Mouse (Mus musculus) CH12.LX (cell line): ENCODE data around the gene Fbxl17. TPM values are rescaled to one million over a fixed set of nuclear protein-coding genes. Genes with fewer than 3 reads are reported as not detected.
A peak's percentile ranks its signal among the peaks of the same experiment; 100 is the strongest.

Experiments used
- DNase-seq: peaks from one replicate; pipeline ENCODE4 v3.0.0-alpha.2; 2013; ENCODE audit errors: extremely low read depth
- H3K27ac ChIP-seq: 2 replicates; pipeline ENCODE4 v1.5.1; 2012; ENCODE audit warnings: low read depth, mild to moderate bottlenecking, control low read depth, moderate library complexity; ENCODE audit not compliant: insufficient read depth
- H3K27me3 ChIP-seq: replicated peaks from 2 replicates; pipeline ENCODE3; 2012; ENCODE audit warnings: inconsistent platforms
- H3K36me3 ChIP-seq, 2 experiments: replicated peaks in 1 of 2; 2 replicates each; pipeline versions ENCODE3 to v1.6.1; 2012; ENCODE audit warnings: inconsistent platforms in 1 of 2, low read length in 1 of 2, mild to moderate bottlenecking in 1 of 2, mixed read lengths in 1 of 2, moderate library complexity in 1 of 2; ENCODE audit not compliant: control insufficient read depth in 1 of 2, insufficient read depth in 1 of 2
- H3K4me1 ChIP-seq, 2 experiments: 2 replicates each; pipeline ENCODE4 v1.6.1; 2012; ENCODE audit warnings: inconsistent platforms in 1 of 2, moderate library complexity in 1 of 2; ENCODE audit not compliant: insufficient read depth in 2 of 2, control insufficient read depth in 1 of 2
- H3K4me2 ChIP-seq: 2 replicates; pipeline ENCODE4 v1.6.1; 2012; ENCODE audit warnings: low read depth, mild to moderate bottlenecking, control low read depth; ENCODE audit not compliant: poor library complexity, insufficient read depth, severe bottlenecking
- H3K4me3 ChIP-seq, 3 experiments: fragments of 150-350 bp in 1 of 3; sonication (generic) in 1 of 3; replicated peaks in 1 of 3; 2 replicates each; pipeline versions ENCODE3 to v1.5.1; 2011 to 2012; ENCODE audit warnings: low read depth in 2 of 3, low read length in 2 of 3, mild to moderate bottlenecking in 2 of 3, moderate library complexity in 2 of 3, control low read depth in 1 of 3, improper control_type of control experiment in 1 of 3, inconsistent platforms in 1 of 3, mixed read lengths in 1 of 3; ENCODE audit not compliant: poor library complexity in 1 of 3
- H3K79me2 ChIP-seq: replicated peaks from 2 replicates; pipeline ENCODE4 v1.6.1; 2012; ENCODE audit warnings: mild to moderate bottlenecking, moderate library complexity; ENCODE audit not compliant: control insufficient read depth, poor library complexity, insufficient read depth, severe bottlenecking; ENCODE audit errors: extremely low read depth
- H3K9ac ChIP-seq: 2 replicates; pipeline ENCODE4 v1.6.1; 2012; ENCODE audit warnings: low read depth, mild to moderate bottlenecking, control low read depth, moderate library complexity; ENCODE audit not compliant: insufficient read depth
- H3K9me3 ChIP-seq: replicated peaks from 2 replicates; pipeline ENCODE3; 2012; ENCODE audit warnings: low read length, inconsistent platforms, mixed read lengths
- BHLHE40 ChIP-seq: IDR thresholded peaks from 2 replicates; pipeline ENCODE4 v1.6.1; 2011; ENCODE audit warnings: mild to moderate bottlenecking, low read depth, low read length, improper control_type of control experiment
- CHD2 ChIP-seq: IDR thresholded peaks from 2 replicates; pipeline ENCODE4 v1.6.1; 2011; ENCODE audit warnings: low read length, improper control_type of control experiment
- CTCF ChIP-seq, 2 experiments: IDR thresholded peaks in 1 of 2; conservative IDR thresholded peaks in 1 of 2; 2 replicates each; pipeline ENCODE4 v1.5.1; 2011 to 2012; ENCODE audit warnings: low read depth in 2 of 2, low read length in 2 of 2, improper control_type of control experiment in 1 of 2, inconsistent platforms in 1 of 2, mild to moderate bottlenecking in 1 of 2, moderate library complexity in 1 of 2
- ELF1 ChIP-seq: IDR thresholded peaks from 2 replicates; pipeline ENCODE4 v1.6.1; 2014; ENCODE audit warnings: low read depth, mild to moderate bottlenecking, inconsistent platforms, low read length, improper control_type of control experiment
- EP300 ChIP-seq: IDR thresholded peaks from 2 replicates; pipeline ENCODE4 v1.6.1; 2011; ENCODE audit warnings: low read length, improper control_type of control experiment
- ETS1 ChIP-seq: conservative IDR thresholded peaks from 2 replicates; pipeline ENCODE4 v1.6.1; 2012; ENCODE audit warnings: low read depth, mild to moderate bottlenecking, inconsistent platforms, low read length, improper control_type of control experiment, moderate library complexity
- HCFC1 ChIP-seq: IDR thresholded peaks from 2 replicates; pipeline ENCODE4 v1.6.1; 2012; ENCODE audit warnings: low read depth, mild to moderate bottlenecking, inconsistent platforms, low read length, improper control_type of control experiment
- JUND ChIP-seq: conservative IDR thresholded peaks from 2 replicates; pipeline ENCODE4 v1.6.1; 2011; ENCODE audit warnings: low read depth, low read length, improper control_type of control experiment
- KAT2A ChIP-seq: IDR thresholded peaks from 2 replicates; pipeline ENCODE4 v1.6.1; 2012; ENCODE audit warnings: low read length, improper control_type of control experiment, inconsistent platforms; ENCODE audit not compliant: insufficient replicate concordance
- MAFK ChIP-seq: IDR thresholded peaks from 2 replicates; pipeline ENCODE4 v1.6.1; 2011; ENCODE audit warnings: low read length, improper control_type of control experiment; ENCODE audit not compliant: insufficient replicate concordance
- MAZ ChIP-seq: IDR thresholded peaks from 2 replicates; pipeline ENCODE4 v1.6.1; 2012; ENCODE audit warnings: low read depth, mild to moderate bottlenecking, inconsistent platforms, low read length, improper control_type of control experiment, moderate library complexity
- MYC ChIP-seq: IDR thresholded peaks from 2 replicates; pipeline ENCODE4 v1.6.1; 2011; ENCODE audit warnings: low read depth, mild to moderate bottlenecking, improper control_type of control experiment, low read length
- NRF1 ChIP-seq: IDR thresholded peaks from 2 replicates; pipeline ENCODE4 v1.6.1; 2014; ENCODE audit warnings: low read depth, mild to moderate bottlenecking, inconsistent platforms, low read length, improper control_type of control experiment, moderate library complexity
- POLR2A ChIP-seq: IDR thresholded peaks from 2 replicates; pipeline ENCODE4 v1.6.1; 2011; ENCODE audit warnings: low read depth, mild to moderate bottlenecking, improper control_type of control experiment, low read length
- SIN3A ChIP-seq: IDR thresholded peaks from 2 replicates; pipeline ENCODE4 v1.6.1; 2012; ENCODE audit warnings: low read length, improper control_type of control experiment, inconsistent platforms
- SMC3 ChIP-seq: IDR thresholded peaks from 2 replicates; pipeline ENCODE4 v1.6.1; 2011; ENCODE audit warnings: low read depth, low read length, improper control_type of control experiment
- TCF12 ChIP-seq: IDR thresholded peaks from 2 replicates; pipeline ENCODE4 v1.6.1; 2014; ENCODE audit warnings: low read depth, mild to moderate bottlenecking, inconsistent platforms, low read length, improper control_type of control experiment
- USF1 ChIP-seq: IDR thresholded peaks from 2 replicates; pipeline ENCODE4 v1.6.1; 2014; ENCODE audit warnings: low read depth, mild to moderate bottlenecking, inconsistent platforms, low read length, improper control_type of control experiment
- USF2 ChIP-seq: conservative IDR thresholded peaks from 2 replicates; pipeline ENCODE4 v1.6.1; 2011; ENCODE audit warnings: low read depth, low read length, improper control_type of control experiment
- ZC3H11A ChIP-seq: IDR thresholded peaks from 2 replicates; pipeline ENCODE4 v1.6.1; 2012; ENCODE audit warnings: low read depth, mild to moderate bottlenecking, inconsistent platforms, low read length, improper control_type of control experiment
- ZMIZ1 ChIP-seq: IDR thresholded peaks from 2 replicates; pipeline ENCODE4 v1.6.1; 2012; ENCODE audit warnings: low read depth, mild to moderate bottlenecking, inconsistent platforms, low read length, improper control_type of control experiment
- dilution Hi-C: fragments of 300-500 bp; cut with MboI; formaldehyde crosslinking; loops from 2 replicates; pipeline ENCODE4 v1.14.3; 2020; ENCODE audit warnings: low sequenced_read_pairs; ENCODE audit not compliant: extremely low pct_unique_long_range_greater_than_20kb, extremely low pct_ligation_motif_present
- in situ Hi-C: fragments of 300-500 bp; cut with MboI; formaldehyde crosslinking; loops from 3 replicates; pipeline ENCODE4 v1.14.3; 2019; ENCODE audit warnings: low sequenced_read_pairs, low pct_ligation_motif_present, low pct_unique_long_range_greater_than_20kb, mixed read lengths
- polyA plus RNA-seq: library from polyadenylated mRNA; unstranded; fragments of >175 nt; gene quantifications from 2 replicates; pipeline ENCODE4 v1.2.1, GENCODE M21; 2012; ENCODE audit warnings: low read depth; ENCODE audit not compliant: insufficient read length
- total RNA-seq, 2 experiments: library from RNA; depleted of rRNA; stranded (reverse); fragments of 300-350 nt in 1 of 2; fragments of >200 nt in 1 of 2; gene quantifications; 2 replicates each; pipeline ENCODE4 v1.2.3; 2012 to 2014

The Fbxl17 gene
- total and polyA plus RNA-seq, 3 experiments, result 4.0 to 6.9 (median 4.3) TPM

DNA sequence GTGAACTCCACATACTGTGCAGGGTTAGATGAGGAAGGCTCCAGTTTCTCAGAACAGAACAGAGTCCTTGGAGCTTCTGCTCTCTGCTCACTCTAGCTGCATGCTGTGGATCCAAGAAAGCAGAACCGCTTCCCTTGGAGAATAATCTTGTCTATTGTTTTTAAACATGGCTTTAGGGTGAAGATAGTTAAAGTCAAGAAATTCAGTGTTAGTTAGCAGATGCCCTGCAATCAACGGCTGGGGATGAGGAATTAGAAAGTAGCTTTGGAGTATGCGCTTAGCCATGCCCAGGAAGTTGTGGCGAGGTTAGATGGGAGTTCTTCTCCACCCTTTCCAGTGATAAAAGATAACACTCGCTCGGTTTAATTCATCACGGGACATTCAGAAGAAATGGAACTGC is 306.6 kb downstream of the Fbxl17 start:
- no peak overlapping the region for H3K4me2 ChIP-seq
- TF ChIP-seq ZC3H11A (no peak), MAFK (no peak)
- DNase-seq, result no peak
- no peaks in the 10 kb centered on the region for H3K79me2 ChIP-seq
- dilution Hi-C loops, result no loop called here
- H3K27me3 ChIP-seq, result no peaks in the 10 kb centered on the region
- no peak overlapping the region for H3K27ac ChIP-seq
- H3K4me1 ChIP-seq, result peaks cover 3 to 13% of the 10 kb centered on the region in 2 experiments; a peak in 3 of 4 replicates
- no peak overlapping the region for H3K9ac ChIP-seq
- H3K4me3 ChIP-seq, result no peak overlapping the region
- H3K36me3 ChIP-seq, result peaks cover 0 to 2% of the 10 kb centered on the region in 2 experiments
- in situ Hi-C loops, result no loop called here
- H3K9me3 ChIP-seq, result no peaks in the 10 kb centered on the region

- no peaks in the 10 kb centered on the region for H3K27me3 ChIP-seq
- no peak for DNase-seq
Measured at GRCm38 (mm10) chr17:63191345-63191744, 308.5 kb downstream of the Fbxl17 start.

GRCm38 (mm10) chr17:63189274-63189673 is 310.5 kb downstream of the Fbxl17 start:
- TF ChIP-seq USF1 (no peak), SIN3A (no peak)
- TF ChIP-seq, all 38 proteins: peak for 0
- Histone ChIP-seq H3K27ac (no peak overlapping the region), H3K9me3 (no peaks in the 10 kb centered on the region), H3K79me2 (no peaks in the 10 kb centered on the region), H3K36me3 (peaks cover 0 to 5% of the 10 kb centered on the region in 2 experiments), H3K27me3 (no peaks in the 10 kb centered on the region), H3K4me3 (no peak overlapping the region), H3K9ac (no peak overlapping the region), H3K4me1 (peaks cover 3 to 13% of the 10 kb centered on the region in 2 experiments; a peak in 3 of 4 replicates), H3K4me2 (no peak overlapping the region)
- peak; percentile 47 for DNase-seq
- in situ Hi-C loops (no loop called here), dilution Hi-C loops (no loop called here)

More at GRCm38 (mm10) chr17:63191345-63191744, 308.5 kb downstream of the Fbxl17 start:
- TF ChIP-seq MAZ, result no peak
- TF ChIP-seq HCFC1, result no peak
- TF ChIP-seq TCF12, result no peak
- no peak for TF ChIP-seq SIN3A
- TF ChIP-seq MAFK, result no peak
- no peak for TF ChIP-seq USF2
- TF ChIP-seq POLR2A, result no peak
- no peak for TF ChIP-seq MYC
- TF ChIP-seq EP300, result no peak
- TF ChIP-seq ETS1, result no peak
- TF ChIP-seq SMC3, result no peak
- no peak for TF ChIP-seq ELF1
- no peak for TF ChIP-seq NRF1
- no peak for TF ChIP-seq KAT2A
- no peak for TF ChIP-seq CHD2
- no peak for TF ChIP-seq BHLHE40
- TF ChIP-seq ZMIZ1, result no peak
- no peak for TF ChIP-seq CTCF (conservative IDR thresholded peaks at IDR 0.05 in 1 of 2, IDR thresholded peaks at IDR 0.05 in 1 of 2; ENCODE audit: low read depth in 2 of 2, low read length in 2 of 2)
- no peak for TF ChIP-seq JUND
- Histone ChIP-seq H3K36me3 (peaks cover 0 to 4% of the 10 kb centered on the region in 2 experiments), H3K9me3 (no peaks in the 10 kb centered on the region), H3K9ac (no peak overlapping the region), H3K4me2 (no peak overlapping the region), H3K4me3 (no peak overlapping the region), H3K79me2 (no peaks in the 10 kb centered on the region), H3K27ac (no peak overlapping the region), H3K4me1 (peaks cover 3 to 13% of the 10 kb centered on the region in 2 experiments; a peak in 3 of 4 replicates)
- in situ Hi-C loops, result no loop called here
- dilution Hi-C loops, result no loop called here
